Mouse (Mus musculus): ENCODE measurements at regions not wholly inside any gene's neighbourhood (a gene's known extent, or its start where the extent isn't known, plus 50 kb on each side); places are given as distances from the start of the nearest gene placed in this dataset.

DNA sequence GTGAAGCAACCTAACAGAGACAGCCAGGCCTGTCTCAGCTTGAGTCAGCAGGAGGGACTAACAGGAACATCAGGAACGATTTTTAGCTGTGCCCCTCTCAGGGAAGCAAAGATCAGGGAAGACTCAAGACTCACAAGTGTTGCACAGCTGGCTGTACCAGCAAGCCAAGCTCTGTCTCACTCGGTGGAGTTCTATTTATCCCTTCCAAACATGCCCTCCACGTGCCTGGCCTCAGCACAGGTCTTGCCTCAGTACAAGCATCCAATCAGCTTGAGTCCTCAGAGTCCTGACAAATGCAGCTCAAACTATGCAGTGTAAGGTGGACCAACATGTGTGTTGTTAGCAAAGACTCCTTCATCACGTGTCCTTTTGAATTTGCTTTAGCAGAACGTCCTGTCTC lies 178.4 kb downstream of the Foxo1 start:
- in situ Hi-C loops (cut with MboI) = loop anchor here (10.0 kb wide), 4 partner anchors 182 to 398 kb away; partner anchors contain the start of gene Foxo1

DNA sequence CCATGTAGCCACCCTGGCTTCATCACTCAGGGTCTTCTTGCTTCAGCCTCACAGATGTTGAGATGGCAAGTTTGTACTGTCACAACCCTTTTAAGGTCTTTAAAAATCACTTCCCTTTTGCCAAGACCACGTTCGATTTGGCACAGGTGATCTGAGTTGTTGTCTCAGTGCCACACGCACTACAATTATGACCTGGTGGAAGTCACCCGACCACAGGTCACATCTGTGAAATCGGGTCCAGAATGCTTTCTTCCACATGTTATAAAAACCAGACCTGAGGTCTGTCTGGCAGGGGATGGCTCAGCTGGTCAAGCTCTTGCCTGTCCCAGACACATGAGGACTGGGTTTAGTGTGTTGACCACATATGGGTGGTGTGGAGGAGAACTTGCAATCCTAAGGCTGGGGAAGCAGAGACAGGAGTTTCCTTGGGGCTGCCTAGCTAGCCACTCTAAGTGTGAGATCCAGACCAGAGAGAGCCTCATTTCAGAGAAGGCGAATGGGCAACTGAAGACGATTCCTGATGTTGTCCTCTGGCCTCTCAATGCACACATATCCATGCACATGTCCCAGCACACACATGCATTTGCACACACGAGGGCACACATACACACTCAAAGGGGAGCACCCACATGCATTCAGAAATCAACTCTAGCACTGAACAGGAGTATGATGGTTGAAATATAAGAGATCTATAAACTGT lies 176.4 kb downstream of the Foxo1 start:
- in situ Hi-C loops (cut with MboI) = loop anchor here (5.0 to 10.0 kb wide), 5 partner anchors 47 to 400 kb away; partner anchors contain the start of gene Foxo1

DNA sequence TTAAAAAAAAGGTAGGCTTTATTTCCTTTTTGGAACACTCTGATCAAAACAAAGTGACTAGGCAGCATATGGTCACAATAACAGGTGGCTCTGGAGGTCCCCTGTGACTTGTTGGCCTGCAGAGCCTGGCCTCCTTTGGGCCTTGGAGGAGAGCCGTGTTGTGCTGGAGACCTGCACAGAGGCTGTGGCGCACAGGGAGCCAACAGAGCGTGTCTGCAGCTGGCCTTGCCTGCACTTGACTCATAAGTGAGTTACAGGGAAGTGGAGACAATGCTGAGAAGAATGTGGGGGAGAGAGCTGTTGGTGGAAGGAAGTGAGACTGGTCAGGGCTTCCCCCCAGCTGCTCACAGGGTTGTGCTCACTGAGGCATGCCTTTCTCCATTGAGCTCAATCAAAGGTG lies 175.7 kb downstream of the Foxo1 start:
- in situ Hi-C loops (cut with MboI) = loop anchor here (5.0 to 10.0 kb wide), 5 partner anchors 47 to 401 kb away; partner anchors contain the start of gene Foxo1

DNA sequence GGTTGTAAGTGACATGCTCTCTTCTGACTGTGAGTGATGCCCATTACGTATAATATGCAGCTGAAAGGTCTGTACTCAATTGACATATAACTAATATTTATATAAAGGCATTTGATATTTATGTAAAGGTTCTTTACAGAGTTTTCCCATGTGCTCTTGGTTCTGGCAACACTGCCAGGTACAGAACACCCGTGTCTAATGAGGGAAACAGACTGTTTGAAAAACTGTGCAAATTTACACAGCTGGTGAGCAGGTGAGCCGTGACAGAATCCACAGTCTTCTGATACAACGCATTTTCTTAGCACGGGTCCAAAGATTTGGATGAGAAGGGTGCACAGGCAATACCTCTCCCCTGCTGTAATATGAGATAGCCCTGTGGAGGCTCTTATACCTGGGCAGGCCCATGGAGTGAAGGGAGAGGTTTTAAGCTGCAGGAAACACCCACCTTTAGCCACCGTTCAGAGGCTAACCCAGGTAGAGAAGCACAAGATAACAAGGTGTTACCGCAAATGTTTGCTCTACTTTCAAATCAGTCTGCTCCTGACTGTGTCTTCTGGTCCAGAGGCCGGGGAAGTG lies 161.0 kb downstream of the Foxo1 start:
- in situ Hi-C loops (cut with MboI) = no loop called here

DNA sequence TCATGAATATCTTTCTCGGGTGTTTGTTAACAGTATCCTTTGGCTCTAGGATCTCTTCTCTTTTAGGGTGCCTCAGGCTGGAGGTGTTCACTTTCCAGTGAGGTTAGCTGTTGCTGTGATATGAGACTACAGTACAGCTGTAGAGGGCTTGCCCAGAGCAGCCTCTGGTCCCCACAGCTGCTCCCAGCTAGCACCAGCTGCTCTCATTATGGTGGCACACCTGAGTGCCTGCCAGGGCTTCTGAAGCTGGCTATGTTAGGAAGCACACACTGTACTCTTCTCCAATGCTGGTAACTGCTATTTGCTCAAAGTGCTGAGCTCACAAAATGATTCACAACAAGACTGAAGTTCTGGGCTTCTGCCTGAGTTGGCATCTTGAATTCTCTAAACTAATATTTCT lies 154.7 kb downstream of the Foxo1 start:
- in situ Hi-C loops (cut with MboI) = no loop called here

DNA sequence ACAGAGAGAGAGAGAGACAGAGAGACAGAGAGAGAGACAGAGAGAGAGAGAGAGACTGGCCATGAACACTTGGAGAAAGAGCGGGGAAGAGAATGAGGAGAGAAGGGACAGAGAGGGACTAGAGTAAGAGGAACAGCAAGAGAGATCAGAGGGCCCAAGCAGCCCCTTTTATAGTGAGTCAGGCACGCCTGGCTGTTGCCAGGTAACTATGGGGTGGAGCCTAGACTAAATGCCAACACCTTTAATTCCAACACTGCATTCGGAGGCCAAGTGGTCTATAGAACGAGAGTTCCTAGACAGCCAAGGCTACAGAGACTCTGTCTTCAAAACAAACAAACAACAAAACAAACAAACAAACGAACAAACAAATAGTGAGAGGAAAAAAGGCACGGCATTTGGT lies 148.1 kb downstream of the Foxo1 start:
- in situ Hi-C loops (cut with MboI) = no loop called here

DNA sequence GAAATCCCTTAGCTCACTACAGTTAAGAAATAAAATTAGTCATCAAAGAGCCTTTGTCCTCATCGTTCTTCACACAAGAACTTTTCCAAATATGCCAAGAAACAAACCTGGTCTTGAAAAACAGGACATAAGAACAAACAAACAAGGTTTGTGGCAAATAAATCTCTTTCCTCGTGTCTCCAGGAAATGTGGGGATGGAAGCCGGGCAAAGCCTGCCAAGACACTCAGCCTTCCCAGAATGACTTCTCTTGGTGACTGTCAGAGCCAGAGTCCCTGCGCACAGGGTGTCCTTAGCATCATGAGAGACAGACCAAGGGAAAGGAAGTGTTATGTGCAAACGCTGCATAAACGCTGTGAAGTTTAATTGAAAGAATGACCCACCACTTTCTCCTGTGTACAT lies 147.2 kb downstream of the Foxo1 start:
- in situ Hi-C loops (cut with MboI) = no loop called here

DNA sequence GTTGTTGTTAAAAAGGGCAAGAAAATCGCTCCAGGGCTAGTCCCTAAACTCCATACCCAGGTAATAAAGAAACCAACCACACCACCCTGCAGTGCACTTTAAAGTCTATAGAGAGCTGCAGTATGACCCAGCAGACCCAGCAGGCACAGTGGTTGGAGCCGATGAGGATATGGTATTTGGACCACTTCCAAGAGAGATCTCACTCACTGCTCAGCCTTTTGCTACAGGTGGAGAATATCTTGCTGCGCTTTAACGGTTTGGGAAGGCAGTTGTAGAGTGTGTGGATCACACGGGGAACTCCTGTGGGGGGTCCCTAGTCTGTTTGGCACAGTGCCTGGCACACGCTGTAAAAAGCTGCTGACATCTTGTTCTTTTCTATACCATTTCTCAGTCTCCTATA lies 145.9 kb downstream of the Foxo1 start:
- in situ Hi-C loops (cut with MboI) = no loop called here

DNA sequence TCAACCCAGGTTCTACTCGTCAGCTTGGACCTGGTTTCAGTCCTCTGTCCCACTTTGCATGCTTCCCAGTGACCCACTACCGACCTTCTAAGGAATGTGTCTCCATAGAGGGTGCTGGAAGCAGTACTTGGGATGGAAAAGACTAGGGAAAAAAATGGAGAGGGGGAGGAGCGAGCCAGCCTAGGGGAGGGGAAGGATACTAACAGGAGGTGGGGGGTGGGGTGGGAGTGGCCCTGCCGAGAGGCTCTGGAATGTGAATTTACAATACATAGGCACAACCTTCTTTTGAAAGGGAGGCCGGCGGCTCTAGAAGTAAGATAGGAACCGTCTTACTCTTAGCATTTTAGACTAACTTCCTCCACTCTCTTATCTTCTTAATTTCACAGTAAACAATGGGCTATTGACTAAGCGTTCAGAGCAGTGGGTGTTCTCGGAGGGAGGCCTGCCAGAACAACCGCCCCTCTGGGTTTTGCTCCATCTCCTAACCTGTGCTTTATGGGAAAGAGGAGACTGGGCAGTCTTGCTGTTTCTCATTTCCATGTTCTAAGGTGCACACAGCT lies 145.1 kb downstream of the Foxo1 start:
- in situ Hi-C loops (cut with MboI) = no loop called here

DNA sequence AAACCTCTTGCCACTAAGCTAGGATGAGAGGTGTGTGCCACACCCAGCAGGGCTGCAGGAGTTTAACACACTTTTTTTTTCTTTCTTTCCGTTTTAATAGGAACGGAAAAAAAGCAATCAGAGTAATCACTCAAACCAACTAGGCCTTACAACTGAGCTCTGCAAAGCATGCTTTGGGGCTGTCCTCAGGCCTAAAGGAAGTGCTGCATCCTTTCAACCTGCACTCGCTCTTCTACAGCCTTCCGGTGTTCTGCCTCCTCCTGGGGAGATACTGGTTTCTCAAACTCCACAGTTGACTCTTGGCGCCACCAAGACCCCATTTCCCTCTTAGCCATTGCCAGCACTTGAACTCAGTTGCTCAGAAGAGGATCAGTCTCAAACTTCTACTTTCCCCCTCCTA lies 143.2 kb downstream of the Foxo1 start:
- in situ Hi-C loops (cut with MboI) = no loop called here

DNA sequence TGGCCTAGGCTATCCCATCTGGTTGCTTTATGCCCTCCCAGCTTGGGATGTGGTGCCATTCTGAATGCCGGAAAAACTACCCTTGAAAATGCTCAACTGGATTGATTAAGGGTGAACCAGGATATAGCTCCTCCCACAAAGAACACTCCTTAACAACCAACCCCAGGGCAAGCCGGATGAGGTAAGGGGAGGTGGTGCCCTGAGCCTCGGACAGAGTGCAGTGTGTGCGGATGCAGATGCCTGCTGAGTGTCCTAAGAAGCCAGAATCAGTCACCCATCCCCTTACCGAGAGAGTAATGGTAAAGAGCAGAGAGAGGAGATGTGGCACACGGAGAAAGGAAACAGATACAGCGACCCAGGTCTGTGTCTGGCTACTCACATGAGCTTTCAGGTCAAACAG lies 141.3 kb downstream of the Foxo1 start:
- in situ Hi-C loops (cut with MboI) = no loop called here

DNA sequence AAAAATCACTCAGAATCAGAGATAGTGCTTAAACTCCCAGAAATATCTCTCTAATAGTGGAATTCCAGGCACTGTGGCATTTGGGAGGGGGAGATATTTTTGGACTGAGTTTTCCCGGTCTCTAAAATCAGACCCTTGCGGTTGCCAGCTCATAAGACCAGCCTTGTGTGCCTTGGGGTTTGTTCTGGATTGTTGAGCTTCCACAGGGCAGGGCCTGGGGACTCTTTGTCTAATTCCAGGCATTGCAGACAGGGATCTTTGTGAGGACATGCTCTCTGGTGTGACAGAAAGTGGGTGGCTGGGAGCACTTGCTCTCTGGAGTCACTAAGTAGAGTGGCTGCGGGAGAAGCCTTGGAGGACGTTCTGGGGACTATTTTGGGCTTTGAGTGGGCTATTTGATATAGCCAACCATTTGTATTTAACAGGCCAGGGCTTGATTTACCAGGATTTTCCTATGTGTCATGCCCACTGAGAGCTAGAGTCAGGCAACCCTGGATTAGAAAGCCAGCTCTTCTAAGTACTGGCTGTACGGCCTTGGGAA lies 138.7 kb downstream of the Foxo1 start:
- in situ Hi-C loops (cut with MboI) = no loop called here

DNA sequence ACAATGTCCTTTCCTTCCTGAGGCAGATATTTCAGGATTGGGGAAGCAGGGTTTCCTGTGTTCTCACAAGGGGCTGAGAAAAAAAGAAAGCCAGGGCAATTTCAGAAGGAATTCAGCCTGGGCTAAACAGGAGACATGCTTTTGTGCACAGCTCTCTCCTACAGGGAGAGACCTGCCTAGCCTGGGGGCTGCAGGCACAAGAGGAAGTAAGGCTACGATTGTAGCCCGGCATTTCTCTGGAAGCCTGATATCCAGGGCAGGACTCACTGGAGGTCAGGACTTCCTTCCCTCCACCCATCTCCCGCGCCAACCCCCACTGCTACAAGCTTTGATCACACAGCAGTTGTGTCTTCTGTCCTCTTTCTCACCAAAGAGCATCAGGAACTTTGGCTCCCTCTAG lies 136.5 kb downstream of the Foxo1 start:
- in situ Hi-C loops (cut with MboI) = no loop called here

DNA sequence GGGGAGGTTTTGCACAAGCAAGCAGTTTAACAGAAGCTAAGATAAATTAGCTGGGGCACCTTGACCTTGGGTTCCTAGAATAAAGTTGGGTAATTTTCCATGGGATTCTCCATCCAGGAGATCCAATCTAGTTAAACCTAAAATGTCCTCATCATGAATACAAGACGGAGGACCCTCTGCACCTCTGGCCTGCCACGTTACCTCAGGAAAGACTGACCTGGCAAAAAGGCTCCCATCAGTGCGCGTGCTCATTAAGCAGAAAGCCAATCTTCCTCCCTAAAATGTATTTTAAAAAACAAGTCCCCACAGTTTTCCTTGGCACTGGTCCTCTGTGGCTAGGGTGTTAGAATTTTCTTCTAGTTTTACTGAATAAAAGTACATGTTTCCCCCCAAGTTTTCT lies 134.9 kb downstream of the Foxo1 start:
- in situ Hi-C loops (cut with MboI) = no loop called here
